21 mouse cellular contexts compared by ENCODE assay signal in the genomic region with DNA sequence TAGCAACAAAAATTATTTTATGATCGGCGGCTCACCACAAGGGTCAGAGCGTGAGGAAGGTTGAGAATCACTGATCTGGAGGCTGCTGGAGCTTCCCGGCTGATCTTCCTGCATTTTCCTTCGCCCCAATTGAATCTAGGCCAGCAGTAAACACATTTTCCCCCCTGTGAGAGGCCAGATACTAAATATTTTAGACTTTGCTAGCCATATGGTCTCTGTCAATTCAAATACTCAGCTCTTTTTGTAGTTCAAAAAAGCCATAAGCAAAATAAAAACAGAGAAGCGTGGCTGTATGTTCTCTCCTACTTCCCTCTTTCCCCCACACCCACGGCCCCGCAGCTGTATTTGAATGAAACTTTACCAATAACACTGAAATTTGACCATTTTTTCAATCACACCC. TPM values are rescaled to one million over a fixed set of nuclear protein-coding genes. Genes with fewer than 3 reads are reported as not detected.
DNase-seq lines count a peak whose midpoint lies in the region; ATAC-seq and TF ChIP-seq lines count a peak whose summit lies in the region.
"Had no signal": no experiment of that assay in that cellular context is flagged by ENCODE, and none has a peak within 500 bp of the region (broad histone marks: within the 10 kb centered on the region; RNA-seq: fewer than 3 reads in every experiment).

No protein-coding gene starts in this region.

- H3K4me3 ChIP-seq in lung, embryonic 14.5 days (ENCODE audit: low read depth, low read length), result no peak overlapping the region
- H3K4me3 ChIP-seq: embryonic facial prominence, embryonic 12.5 days; forebrain, embryonic 15.5 days; heart, embryonic 10.5 days; hindbrain, embryonic 13.5 days had no signal

- H3K4me1 ChIP-seq in lung, embryonic 14.5 days (ENCODE audit: insufficient read depth), result peaks cover 6% of the 10 kb centered on the region; the same call in 1 of the 2 replicates
- H3K4me1 ChIP-seq: embryonic facial prominence, embryonic 12.5 days; heart, embryonic 10.5 days had no signal

- H3K27me3 ChIP-seq in lung, embryonic 14.5 days (ENCODE audit: insufficient read depth, low read length), result no peaks in the 10 kb centered on the region
- H3K27me3 ChIP-seq: embryonic facial prominence, embryonic 12.5 days; forebrain, embryonic 15.5 days; hindbrain, embryonic 13.5 days had no signal

- no peak overlapping the region for H3K4me2 ChIP-seq in lung, embryonic 14.5 days
- H3K4me2 ChIP-seq: embryonic facial prominence, embryonic 12.5 days; forebrain, embryonic 15.5 days; hindbrain, embryonic 13.5 days had no signal

- H3K27ac ChIP-seq in lung, embryonic 14.5 days (ENCODE audit: low read depth), result no peak overlapping the region
- H3K27ac ChIP-seq: embryonic facial prominence, embryonic 12.5 days; forebrain, embryonic 15.5 days; heart, embryonic 10.5 days; hindbrain, embryonic 13.5 days; hindbrain, postnatal 0 days had no signal

- no peak for TF ChIP-seq CTCF in lung, embryonic 14.5 days (IDR thresholded peaks at IDR 0.05; ENCODE audit: low read depth)

- 62% methylated on average over 8 of the region's 8 CpGs for WGBS in lung, embryonic 14.5 days

- H3K9me3 ChIP-seq in lung, embryonic 14.5 days (ENCODE audit: low read depth, low read length), result no peaks in the 10 kb centered on the region
- H3K9me3 ChIP-seq: embryonic facial prominence, embryonic 12.5 days; forebrain, embryonic 15.5 days; heart, embryonic 10.5 days; hindbrain, embryonic 13.5 days had no signal

- DNase-seq in cerebellum, adult 11-12 months, result peak; percentile 39
- no peak for DNase-seq in cerebellum, postnatal 14 days
- DNase-seq in cerebellum, adult 9-11 months, result peak; percentile 40
- no peak for DNase-seq in cerebellum, postnatal 25 days
- peak; percentile 74 for DNase-seq in lung, embryonic 14.5 days
- no peak for DNase-seq in lung, postnatal 14 days
- DNase-seq in brain, adult 2 months (ENCODE audit: low read depth, low spot score), result peak; percentile 70
- DNase-seq: adrenal gland, postnatal 10 days; gastrocnemius, postnatal 36 days; heart, adult 18-20 months; heart, postnatal 14 days had no signal

- ATAC-seq in lung, embryonic 14.5 days (ENCODE audit: insufficient read depth), result no peak
- ATAC-seq: forebrain, embryonic 15.5 days; hindbrain, postnatal 0 days had no signal

- no peaks in the 10 kb centered on the region for H3K36me3 ChIP-seq in lung, embryonic 14.5 days (ENCODE audit: insufficient read depth)
- H3K36me3 ChIP-seq: embryonic facial prominence, embryonic 12.5 days; forebrain, embryonic 15.5 days; heart, embryonic 10.5 days; hindbrain, embryonic 13.5 days had no signal

- no peak overlapping the region for H3K9ac ChIP-seq in lung, embryonic 14.5 days
- H3K9ac ChIP-seq: embryonic facial prominence, embryonic 12.5 days; forebrain, embryonic 15.5 days; hindbrain, embryonic 13.5 days had no signal

RNA-seq across cellular contexts. Expression of gene Kctd19, which starts 9.8 kb away (rescaled TPM):
- polyA plus RNA-seq in lung, embryonic 14.5 days (2014; fragmentation: Nextera tagmentation; extraction: Ambion mirVana), result 0.12 and 0.32 TPM in 2 replicates
- polyA plus RNA-seq: cortical plate, adult 2 months; embryonic facial prominence, embryonic 12.5 days; forebrain, embryonic 11.5 days; heart, embryonic 10.5 days; heart, embryonic 14.5 days; hindbrain, embryonic 13.5 days; intestine, embryonic 14.5 days had no signal

RNA-seq across cellular contexts. Expression of gene Lrrc36, which starts 9.9 kb away (rescaled TPM):
- 0.34 and 0.50 TPM in 2 replicates for polyA plus RNA-seq in lung, embryonic 14.5 days (2014; fragmentation: Nextera tagmentation; extraction: Ambion mirVana)
- polyA plus RNA-seq: C2C12; heart, embryonic 10.5 days had no signal

RNA-seq across cellular contexts. Expression of gene Plekhg4, which starts 30.4 kb away (rescaled TPM):
- polyA plus RNA-seq in lung, embryonic 14.5 days (2014; fragmentation: Nextera tagmentation; extraction: Ambion mirVana), result 1.8 and 1.9 TPM in 2 replicates

RNA-seq across cellular contexts. Expression of gene Slc9a5, which starts 54.8 kb away (rescaled TPM):
- 9.9 and 10.9 TPM in 2 replicates for polyA plus RNA-seq in lung, embryonic 14.5 days (2014; fragmentation: Nextera tagmentation; extraction: Ambion mirVana)

RNA-seq across cellular contexts. Expression of gene Fhod1, which starts 55.7 kb away (rescaled TPM):
- 15.8 and 18.8 TPM in 2 replicates for polyA plus RNA-seq in lung, embryonic 14.5 days (2014; fragmentation: Nextera tagmentation; extraction: Ambion mirVana)

Comparison
In these comparisons a context has a peak if more than half of its experiments do, and no peak if none do; other contexts are left out.
1. DNase-seq: peak in cerebellum, adult 11-12 months (single experiment), cerebellum, adult 9-11 months (single experiment), lung, embryonic 14.5 days (single experiment) and brain, adult 2 months (single experiment); none in cerebellum, postnatal 14 days (0 of 2), cerebellum, postnatal 25 days (0 of 2) and lung, postnatal 14 days (single experiment).